Mouse (Mus musculus) intestine, embryonic 16.5 days (tissue): ENCODE measurements around the gene Gm7029. TPM values are rescaled to one million over a fixed set of nuclear protein-coding genes. Genes with fewer than 3 reads are reported as not detected.

Source experiments
- ATAC-seq: fragments of 200-750 bp; cut with Nextera tagmentation; 2 replicates; pipeline ENCODE4 v1.8.0; 2017; ENCODE audit warnings: moderate TSS enrichment, moderate library complexity
- H3K27ac ChIP-seq: fragments of 300-500 bp; sonication (generic); 2 replicates; pipeline ENCODE4 v1.5.1; 2014; ENCODE audit warnings: mild to moderate bottlenecking, low read length
- H3K27me3 ChIP-seq: fragments of 300-500 bp; sonication (generic); replicated peaks from 2 replicates; pipeline ENCODE4 v1.6.1; 2014; ENCODE audit warnings: low read length, control low read depth, mixed read lengths; ENCODE audit not compliant: control insufficient read depth, insufficient read depth
- H3K36me3 ChIP-seq: fragments of 300-500 bp; sonication (generic); 2 replicates; pipeline ENCODE4 v1.6.1; 2014; ENCODE audit warnings: low read length, control low read depth; ENCODE audit not compliant: control insufficient read depth, insufficient read depth
- H3K4me1 ChIP-seq: fragments of 300-500 bp; sonication (generic); 2 replicates; pipeline ENCODE4 v1.6.1; 2014; ENCODE audit warnings: low read length, control low read depth, mixed read lengths; ENCODE audit not compliant: control insufficient read depth, insufficient read depth
- H3K4me2 ChIP-seq: fragments of 300-500 bp; sonication (generic); 2 replicates; pipeline ENCODE4 v1.6.1; 2014; ENCODE audit warnings: low read depth, low read length, control low read depth
- H3K4me3 ChIP-seq: fragments of 300-500 bp; sonication (generic); 2 replicates; pipeline ENCODE4 v1.5.1; 2014; ENCODE audit warnings: mild to moderate bottlenecking, low read length
- H3K9ac ChIP-seq: fragments of 300-500 bp; sonication (generic); 2 replicates; pipeline ENCODE4 v1.6.1; 2014; ENCODE audit warnings: low read depth, low read length
- H3K9me3 ChIP-seq: fragments of 300-500 bp; sonication (generic); 2 replicates; pipeline ENCODE4 v1.6.1; 2016; ENCODE audit warnings: low read length, control low read depth; ENCODE audit not compliant: control insufficient read depth
- WGBS: fragments of 180-500 bp; shearing (Covaris S2); extraction: QIAGEN DNeasy Blood & Tissue Kit; methylation state at CpG from one replicate; pipeline ENCODE4 v1.1.7; 2014; 5-methylcytosine and 5-hydroxymethylcytosine counted together
- polyA plus RNA-seq: library from polyadenylated mRNA; unstranded; fragments of >200 nt; fragmentation: Nextera tagmentation; extraction: Ambion mirVana; gene quantifications from 2 replicates; pipeline ENCODE4 v1.2.1, GENCODE M21; 2015

Gm7029 gene
- polyA plus RNA-seq, 1 experiment from 2014 or later: not detected

- Histone ChIP-seq H3K36me3 (peaks cover 23% of the 10 kb centered on the region), H3K4me3 (peak overlapping the region; percentile 91), H3K4me2 (peak overlapping the region; percentile 65), H3K9ac (peak overlapping the region; percentile 99), H3K9me3 (no peaks in the 10 kb centered on the region), H3K4me1 (peaks cover 10% of the 10 kb centered on the region), H3K27me3 (no peaks in the 10 kb centered on the region), H3K27ac (peak overlapping the region; percentile 96)
- peak; percentile 8 for ATAC-seq
- under 1% methylated on average over 14 of the region's 14 CpGs for WGBS
These were observed 36.2 kb downstream of the Gm7029 start for GRCm38 (mm10) chr17:33909869-33910250.

DNA sequence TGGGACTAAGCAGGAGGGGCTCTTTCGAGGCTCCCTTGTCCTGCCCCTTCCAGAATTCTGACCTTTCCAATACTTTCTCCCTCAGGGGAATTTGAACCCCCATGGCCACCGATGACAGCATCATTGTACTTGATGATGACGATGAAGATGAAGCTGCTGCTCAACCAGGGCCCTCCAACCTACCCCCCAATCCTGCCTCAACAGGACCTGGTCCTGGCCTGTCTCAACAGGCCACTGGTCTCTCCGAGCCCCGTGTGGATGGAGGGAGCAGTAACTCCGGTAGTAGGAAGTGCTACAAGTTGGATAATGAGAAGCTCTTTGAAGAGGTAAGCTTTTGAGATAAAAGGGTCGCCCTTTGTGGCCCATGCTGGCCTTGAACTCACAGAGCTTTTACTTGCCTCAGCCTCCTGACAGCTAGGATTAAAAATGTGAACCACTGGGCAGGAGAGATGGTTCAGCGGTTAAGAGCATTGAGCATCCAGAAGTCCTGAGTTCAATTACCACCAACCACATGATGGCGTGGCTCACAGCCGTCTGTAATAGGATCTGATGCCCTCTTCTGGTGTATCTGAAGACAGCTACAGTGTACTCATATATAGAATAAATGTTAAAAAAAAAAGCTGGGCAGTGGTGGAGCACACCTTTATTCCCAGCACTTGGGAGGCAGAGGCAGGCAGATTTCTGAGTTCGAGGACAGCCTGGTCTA, 36.9 kb downstream of the Gm7029 start:
- 45% methylated on average over 11 of the region's 11 CpGs for WGBS
- no peaks in the 10 kb centered on the region for H3K9me3 ChIP-seq
- peak overlapping the region; percentile 96 for H3K27ac ChIP-seq
- H3K4me2 ChIP-seq: peak overlapping the region; percentile 65
- no peaks in the 10 kb centered on the region for H3K27me3 ChIP-seq
- peaks cover 23% of the 10 kb centered on the region for H3K36me3 ChIP-seq
- ATAC-seq: no peak
- peak overlapping the region; percentile 91 for H3K4me3 ChIP-seq
- H3K9ac ChIP-seq: peak overlapping the region; percentile 99
- H3K4me1 ChIP-seq: peaks cover 16% of the 10 kb centered on the region

DNA sequence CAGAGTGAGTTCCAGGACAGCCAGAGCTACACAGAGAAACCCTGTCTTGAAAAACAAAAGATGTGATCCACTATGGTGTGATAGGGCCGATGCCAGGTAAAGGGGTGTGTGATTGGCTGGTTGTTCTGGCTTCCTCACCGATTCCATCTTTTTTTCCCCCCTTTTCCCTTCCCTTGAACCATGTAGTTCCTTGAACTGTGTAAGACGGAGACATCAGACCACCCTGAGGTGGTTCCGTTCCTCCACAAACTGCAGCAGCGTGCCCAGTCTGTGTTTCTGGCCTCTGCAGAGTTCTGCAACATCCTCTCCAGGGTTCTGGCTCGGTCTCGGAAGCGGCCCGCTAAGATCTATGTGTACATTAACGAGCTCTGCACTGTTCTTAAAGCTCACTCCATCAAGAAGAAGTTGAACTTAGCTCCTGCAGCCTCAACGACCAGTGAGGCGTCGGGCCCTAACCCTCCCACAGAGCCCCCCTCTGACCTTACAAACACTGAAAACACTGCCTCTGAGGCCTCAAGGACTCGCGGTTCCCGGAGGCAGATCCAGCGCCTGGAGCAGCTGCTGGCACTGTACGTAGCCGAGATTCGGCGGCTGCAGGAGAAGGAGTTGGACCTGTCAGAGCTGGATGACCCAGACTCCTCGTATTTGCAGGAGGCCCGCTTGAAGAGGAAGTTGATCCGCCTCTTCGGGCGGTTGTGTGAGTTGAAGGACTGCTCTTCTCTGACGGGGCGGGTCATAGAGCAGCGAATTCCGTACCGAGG, 37.6 kb downstream of the Gm7029 start:
- no peaks in the 10 kb centered on the region for H3K9me3 ChIP-seq
- H3K36me3 ChIP-seq: peaks cover 23% of the 10 kb centered on the region
- H3K4me1 ChIP-seq: peaks cover 16% of the 10 kb centered on the region
- H3K9ac ChIP-seq: no peak overlapping the region
- no peak for ATAC-seq
- H3K4me2 ChIP-seq: no peak overlapping the region
- H3K27me3 ChIP-seq: no peaks in the 10 kb centered on the region
- 90% methylated on average over 31 of the region's 31 CpGs for WGBS
- no peak overlapping the region for H3K27ac ChIP-seq
- no peak overlapping the region for H3K4me3 ChIP-seq

DNA sequence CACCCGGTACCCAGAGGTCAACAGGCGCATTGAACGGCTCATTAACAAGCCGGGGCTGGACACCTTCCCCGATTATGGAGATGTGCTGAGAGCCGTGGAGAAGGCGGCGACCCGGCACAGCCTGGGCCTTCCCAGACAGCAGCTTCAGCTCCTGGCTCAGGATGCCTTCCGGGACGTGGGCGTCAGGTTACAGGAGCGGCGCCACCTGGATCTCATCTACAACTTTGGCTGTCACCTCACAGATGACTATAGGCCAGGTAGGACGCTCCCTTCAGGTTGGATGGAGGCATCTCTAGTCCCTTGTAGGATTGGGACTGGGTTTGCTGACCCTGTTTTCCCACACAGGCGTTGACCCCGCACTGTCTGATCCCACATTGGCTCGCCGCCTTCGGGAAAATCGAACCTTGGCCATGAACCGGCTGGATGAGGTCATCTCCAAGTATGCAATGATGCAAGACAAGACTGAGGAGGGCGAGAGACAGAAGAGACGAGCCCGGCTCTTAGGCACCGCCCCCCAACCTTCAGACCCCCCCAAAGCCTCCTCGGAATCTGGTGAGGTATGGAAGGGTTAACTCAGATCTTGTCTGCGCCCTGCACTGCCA, 38.3 kb downstream of the Gm7029 start:
- Histone ChIP-seq H3K4me1 (peaks cover 20% of the 10 kb centered on the region), H3K36me3 (peaks cover 23% of the 10 kb centered on the region), H3K4me3 (no peak overlapping the region), H3K27me3 (no peaks in the 10 kb centered on the region), H3K4me2 (no peak overlapping the region), H3K27ac (no peak overlapping the region), H3K9ac (no peak overlapping the region), H3K9me3 (no peaks in the 10 kb centered on the region)
- no peak for ATAC-seq
- WGBS: 90% methylated on average over 28 of the region's 28 CpGs

- Histone ChIP-seq H3K4me2 (no peak overlapping the region), H3K36me3 (peaks cover 29% of the 10 kb centered on the region), H3K9me3 (no peaks in the 10 kb centered on the region), H3K4me1 (peaks cover 22% of the 10 kb centered on the region), H3K27me3 (no peaks in the 10 kb centered on the region), H3K4me3 (no peak overlapping the region), H3K9ac (no peak overlapping the region), H3K27ac (no peak overlapping the region)
- no peak for ATAC-seq
- 89% methylated on average over 10 of the region's 10 CpGs for WGBS
These were observed 39.6 kb downstream of the Gm7029 start for GRCm38 (mm10) chr17:33913264-33913663.

DNA sequence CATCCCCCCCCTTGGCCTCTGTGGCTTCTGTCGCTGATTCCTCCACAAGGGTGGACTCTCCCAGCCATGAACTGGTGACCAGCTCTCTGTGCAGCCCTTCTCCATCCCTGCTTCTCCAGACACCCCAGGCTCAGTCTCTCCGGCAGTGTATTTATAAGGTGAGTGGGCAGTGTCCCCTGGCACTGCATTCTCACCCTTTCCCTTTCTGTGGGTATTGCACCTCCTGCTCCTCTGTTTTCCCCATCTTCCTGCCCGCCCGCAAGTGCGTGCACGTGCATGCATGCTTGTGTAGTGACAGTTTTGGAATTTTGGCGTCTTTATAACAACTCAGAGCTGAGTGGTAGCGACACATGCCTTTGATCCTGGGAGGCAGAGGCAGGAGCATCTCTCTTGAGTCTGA, 40.3 kb downstream of the Gm7029 start:
- Histone ChIP-seq H3K4me3 (no peak overlapping the region), H3K27ac (no peak overlapping the region), H3K9ac (no peak overlapping the region), H3K4me2 (no peak overlapping the region), H3K27me3 (no peaks in the 10 kb centered on the region), H3K4me1 (peaks cover 29% of the 10 kb centered on the region), H3K9me3 (no peaks in the 10 kb centered on the region), H3K36me3 (peaks cover 29% of the 10 kb centered on the region)
- no peak for ATAC-seq
- WGBS: 92% methylated on average over 8 of the region's 8 CpGs

- no peaks in the 10 kb centered on the region for H3K27me3 ChIP-seq
- H3K9ac ChIP-seq: no peak overlapping the region
- H3K4me2 ChIP-seq: peak overlapping the region; percentile 42
- H3K36me3 ChIP-seq: peaks cover 29% of the 10 kb centered on the region
- H3K4me3 ChIP-seq: 0 out of 2 replicates have a peak overlapping the region, but pooled peaks have one; percentile 57
- H3K9me3 ChIP-seq: no peaks in the 10 kb centered on the region
- ATAC-seq: no peak
- no peak overlapping the region for H3K27ac ChIP-seq
- WGBS: 70% methylated on average over 13 of the region's 13 CpGs
- peaks cover 32% of the 10 kb centered on the region for H3K4me1 ChIP-seq
These were observed 41.3 kb downstream of the Gm7029 start for GRCm38 (mm10) chr17:33914969-33915391.

- WGBS: 0% methylated on average over 26 of the region's 34 CpGs
- H3K27me3 ChIP-seq: no peaks in the 10 kb centered on the region
These were observed 42.1 kb downstream of the Gm7029 start, which contains the start of the genes Tapbp and Zbtb22 for GRCm38 (mm10) chr17:33915671-33916250. Gene Tapbp (plus strand): TSS chr17:33915899. Gene Zbtb22 (plus strand): TSS chr17:33915904.

DNA sequence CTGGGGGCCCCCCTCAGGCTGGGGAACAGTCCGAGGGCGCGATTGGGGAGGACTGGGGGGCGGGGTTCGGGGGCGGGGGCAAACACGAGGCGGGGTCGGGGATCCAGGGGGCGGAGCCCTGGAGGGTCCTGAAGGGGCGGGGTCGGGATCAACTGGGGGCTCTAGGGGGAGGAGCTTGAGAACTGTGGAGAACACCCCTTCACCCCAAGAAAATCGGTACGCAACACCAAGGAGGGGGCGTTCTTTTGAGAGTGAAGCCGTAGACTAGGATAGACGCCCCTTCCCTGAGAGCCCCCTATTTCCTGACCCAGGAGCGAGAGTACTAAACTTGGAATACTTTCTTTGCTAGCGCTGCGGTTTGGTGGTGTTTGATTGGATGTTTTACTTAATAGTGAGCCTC, 42.7 kb downstream of the Gm7029 start:
- under 1% methylated on average over 19 of the region's 20 CpGs for WGBS
- peaks cover 26% of the 10 kb centered on the region for H3K36me3 ChIP-seq

More at GRCm38 (mm10) chr17:33915671-33916250, 42.1 kb downstream of the Gm7029 start, which contains the start of the genes Tapbp and Zbtb22:
- peak; percentile 92 for ATAC-seq
- Histone ChIP-seq H3K4me3 (peak within 1 kb of the TSS; percentile 57), H3K4me1 (peaks cover 26% of the 10 kb centered on the region), H3K9ac (peak within 1 kb of the TSS; percentile 71), H3K9me3 (no peaks in the 10 kb centered on the region), H3K36me3 (peaks cover 29% of the 10 kb centered on the region), H3K27ac (peak within 1 kb of the TSS; percentile 78), H3K4me2 (peak within 1 kb of the TSS; percentile 66)

More for the DNA sequence above, 42.7 kb downstream of the Gm7029 start:
- no peaks in the 10 kb centered on the region for H3K9me3 ChIP-seq
- H3K4me2 ChIP-seq: peak overlapping the region; percentile 66
- H3K4me1 ChIP-seq: peaks cover 24% of the 10 kb centered on the region
- peak overlapping the region; percentile 71 for H3K9ac ChIP-seq
- no peaks in the 10 kb centered on the region for H3K27me3 ChIP-seq
- peak overlapping the region; percentile 57 for H3K4me3 ChIP-seq
- peak overlapping the region; percentile 78 for H3K27ac ChIP-seq
- ATAC-seq: peak; percentile 9; the same call in 1 of the 2 replicates
